Mouse (Mus musculus) embryonic fibroblast, embryonic 13.5 days (primary cell): ENCODE measurements around the gene Ccdc142.

Source experiments
- CTCF ChIP-seq: IDR thresholded peaks from 2 replicates; pipeline ENCODE4 v1.5.1; 2011; ENCODE audit warnings: mild to moderate bottlenecking, control low read depth, low read length, moderate library complexity, borderline replicate concordance; ENCODE audit not compliant: insufficient read depth
- POLR2A ChIP-seq: IDR thresholded peaks from 2 replicates; pipeline ENCODE4 v1.6.1; 2011; ENCODE audit warnings: low read depth, mild to moderate bottlenecking, control low read depth, low read length, moderate library complexity

- TF ChIP-seq POLR2A (no peak), CTCF (no peak)
These were observed 14.0 kb upstream of the Ccdc142 start for GRCm38 (mm10) chr6:83087205-83087925.
